Mouse (Mus musculus) erythroblast, embryonic 14.5 days (primary cell): ENCODE results near the gene Dmrtb1. TPM values are rescaled to one million over a fixed set of nuclear protein-coding genes. Genes with fewer than 3 reads are reported as not detected.
A peak's percentile ranks its signal among the peaks of the same experiment; 100 is the strongest.

Source experiments
- H3K27me3 ChIP-seq: 2 replicates; pipeline ENCODE4 v1.6.1; 2012; ENCODE audit warnings: inconsistent platforms; ENCODE audit not compliant: control insufficient read depth
- H3K36me3 ChIP-seq: 2 replicates; pipeline ENCODE4 v1.6.1; 2012; ENCODE audit warnings: mild to moderate bottlenecking, inconsistent platforms; ENCODE audit not compliant: control insufficient read depth
- H3K4me1 ChIP-seq: 2 replicates; pipeline ENCODE4 v1.6.1; 2012; ENCODE audit warnings: inconsistent platforms; ENCODE audit not compliant: control insufficient read depth
- H3K4me3 ChIP-seq: replicated peaks from 2 replicates; pipeline ENCODE3; 2012; ENCODE audit warnings: moderate library complexity, mild to moderate bottlenecking, inconsistent platforms
- H3K9me3 ChIP-seq: 2 replicates; pipeline ENCODE4 v1.6.1; 2012; ENCODE audit warnings: low read length, inconsistent platforms, mixed read lengths; ENCODE audit not compliant: control insufficient read depth
- GATA1 ChIP-seq: IDR thresholded peaks from 2 replicates; pipeline ENCODE4 v1.6.1; 2012; ENCODE audit warnings: low read length, inconsistent platforms, mixed read lengths
- TAL1 ChIP-seq: IDR thresholded peaks from 3 replicates; pipeline ENCODE4 v1.6.1; 2012; ENCODE audit warnings: low read length, inconsistent platforms, mixed read lengths
- polyA plus RNA-seq: library from polyadenylated mRNA; stranded (reverse); fragments of >175 nt; gene quantifications from 2 replicates; pipeline ENCODE4 v1.2.3, GENCODE M21; 2012

Gene Dmrtb1
- polyA plus RNA-seq, 1 experiment: 0.05 TPM

DNA sequence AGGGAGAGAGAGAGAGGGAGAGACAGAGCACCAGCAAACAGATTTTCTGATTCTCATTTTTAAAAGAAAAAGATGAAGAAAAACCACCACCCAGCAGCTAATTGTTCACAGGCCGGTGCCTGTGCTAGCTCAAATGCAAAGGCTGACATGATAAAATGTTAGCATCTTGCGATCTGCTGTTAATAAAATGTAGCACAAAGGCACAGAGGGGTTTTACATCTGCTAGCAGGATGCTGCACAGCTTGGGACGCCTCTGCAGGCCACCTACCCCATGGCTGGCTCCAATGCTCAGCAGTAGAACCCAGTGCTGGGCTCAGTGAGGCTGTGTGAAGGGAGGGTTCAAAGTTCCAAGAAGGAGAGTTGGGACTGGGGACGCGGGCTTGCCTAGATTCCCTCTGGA lies 13.3 kb downstream of the Dmrtb1 start:
- H3K4me3 ChIP-seq: no peak overlapping the region
- no peaks in the 10 kb centered on the region for H3K9me3 ChIP-seq
- TF ChIP-seq TAL1 (no peak), GATA1 (no peak)
- no peaks in the 10 kb centered on the region for H3K36me3 ChIP-seq
- peaks cover 32% of the 10 kb centered on the region for H3K27me3 ChIP-seq
- H3K4me1 ChIP-seq: peaks cover 3% of the 10 kb centered on the region

DNA sequence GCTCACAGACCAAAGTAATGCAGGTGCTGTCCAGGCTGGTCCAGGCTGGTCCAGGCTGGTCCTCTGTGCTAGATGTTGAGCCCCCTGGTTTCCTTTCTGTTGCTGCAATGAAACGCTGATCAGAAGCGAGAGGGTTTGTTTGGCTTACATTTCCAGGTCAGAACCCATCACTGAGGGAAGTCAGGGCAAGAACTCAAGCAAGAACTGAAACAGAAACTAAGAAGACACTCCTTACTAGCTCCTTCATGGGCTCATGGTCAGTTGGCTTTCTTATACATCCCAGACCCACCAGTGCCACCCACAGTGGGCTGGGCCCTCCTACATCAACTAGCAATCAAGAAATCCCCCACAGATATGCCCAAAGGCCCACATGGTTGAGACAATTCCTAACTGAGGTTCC lies 15.5 kb downstream of the Dmrtb1 start:
- H3K9me3 ChIP-seq: no peaks in the 10 kb centered on the region
- H3K27me3 ChIP-seq: peaks cover 20% of the 10 kb centered on the region
- TF ChIP-seq GATA1 (no peak), TAL1 (no peak)
- no peaks in the 10 kb centered on the region for H3K36me3 ChIP-seq
- H3K4me3 ChIP-seq: no peak overlapping the region
- no peaks in the 10 kb centered on the region for H3K4me1 ChIP-seq

DNA sequence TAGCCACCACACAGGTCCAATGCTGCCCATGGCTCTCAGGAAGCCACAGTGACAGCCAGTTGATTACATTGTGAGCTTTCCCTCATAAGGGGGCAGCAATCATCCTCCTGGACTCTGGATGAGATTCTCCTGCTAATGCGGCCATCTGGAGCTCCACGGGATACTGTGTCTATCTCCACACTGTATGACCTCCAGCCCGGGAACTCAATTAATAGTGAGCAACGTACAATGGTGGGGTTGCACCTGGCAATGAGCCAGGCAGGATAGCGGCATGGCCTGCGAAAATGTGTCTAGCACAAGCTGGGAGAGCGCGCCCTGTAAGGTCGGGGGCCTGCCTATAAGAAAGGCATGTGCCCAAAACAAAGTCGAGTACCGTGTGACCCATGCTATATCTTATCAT lies 23.4 kb downstream of the Dmrtb1 start:
- no peaks in the 10 kb centered on the region for H3K4me1 ChIP-seq
- H3K9me3 ChIP-seq: no peaks in the 10 kb centered on the region
- TF ChIP-seq TAL1 (no peak), GATA1 (no peak)
- no peaks in the 10 kb centered on the region for H3K36me3 ChIP-seq
- H3K4me3 ChIP-seq: no peak overlapping the region
- no peaks in the 10 kb centered on the region for H3K27me3 ChIP-seq

DNA sequence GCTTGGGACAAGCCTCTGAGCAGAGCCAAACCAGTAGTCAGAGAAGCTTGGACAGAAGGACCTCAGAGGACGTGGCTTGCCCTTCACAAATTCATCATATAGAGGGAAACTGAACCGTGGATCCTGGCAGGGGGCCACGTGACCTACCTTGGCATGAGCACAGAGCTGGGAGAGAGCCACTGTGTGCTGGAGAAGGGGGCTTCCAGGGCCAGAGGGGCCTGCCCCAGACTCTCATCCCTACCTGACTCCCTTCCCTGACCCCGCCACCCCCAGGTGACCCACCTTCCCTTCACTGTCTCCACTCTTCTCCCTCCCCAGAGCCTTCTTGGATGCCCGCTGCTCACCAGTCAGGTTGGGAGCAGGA lies 30.8 kb downstream of the Dmrtb1 start:
- Histone ChIP-seq H3K4me1 (peaks cover 24% of the 10 kb centered on the region), H3K9me3 (no peaks in the 10 kb centered on the region), H3K4me3 (no peak overlapping the region), H3K27me3 (no peaks in the 10 kb centered on the region), H3K36me3 (no peaks in the 10 kb centered on the region)
- no peak for TF ChIP-seq TAL1
- TF ChIP-seq GATA1: no peak

DNA sequence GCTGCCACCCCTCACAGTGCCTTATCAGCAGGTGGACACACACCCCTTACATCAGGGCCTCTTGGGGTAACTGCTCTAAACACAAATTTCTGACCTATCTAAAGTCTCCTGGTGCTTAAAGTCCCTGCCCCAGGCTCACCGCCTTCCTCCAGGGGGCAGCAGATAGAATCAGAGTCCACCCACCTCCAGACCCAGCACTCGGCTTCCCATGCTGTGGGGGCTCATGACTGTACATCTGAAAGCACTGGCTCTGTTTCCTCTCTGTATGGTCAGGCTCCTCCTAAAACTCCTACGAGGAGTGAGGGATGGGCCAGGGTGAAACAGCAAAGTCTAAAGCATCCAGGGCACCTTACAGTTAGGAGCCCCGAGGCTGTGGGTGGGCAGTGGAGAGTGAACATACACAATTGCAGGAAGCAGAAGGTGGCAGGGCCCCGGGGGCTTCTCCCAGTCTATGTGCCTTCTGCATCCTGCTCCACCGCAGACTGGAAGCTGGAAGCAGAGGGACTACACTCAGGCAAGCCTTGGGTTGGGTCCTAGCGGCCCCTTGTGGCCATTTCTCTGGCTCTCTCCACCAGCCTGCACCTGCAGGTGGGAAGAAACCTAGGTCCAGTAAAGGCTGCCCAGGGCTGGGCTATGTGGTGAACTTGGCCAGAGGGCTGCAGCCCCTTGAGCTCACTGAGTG lies 31.3 kb downstream of the Dmrtb1 start:
- Histone ChIP-seq H3K36me3 (no peaks in the 10 kb centered on the region), H3K9me3 (no peaks in the 10 kb centered on the region), H3K27me3 (no peaks in the 10 kb centered on the region), H3K4me1 (peaks cover 24% of the 10 kb centered on the region), H3K4me3 (peak overlapping the region; percentile 47)
- TF ChIP-seq TAL1: no peak
- TF ChIP-seq GATA1: no peak

DNA sequence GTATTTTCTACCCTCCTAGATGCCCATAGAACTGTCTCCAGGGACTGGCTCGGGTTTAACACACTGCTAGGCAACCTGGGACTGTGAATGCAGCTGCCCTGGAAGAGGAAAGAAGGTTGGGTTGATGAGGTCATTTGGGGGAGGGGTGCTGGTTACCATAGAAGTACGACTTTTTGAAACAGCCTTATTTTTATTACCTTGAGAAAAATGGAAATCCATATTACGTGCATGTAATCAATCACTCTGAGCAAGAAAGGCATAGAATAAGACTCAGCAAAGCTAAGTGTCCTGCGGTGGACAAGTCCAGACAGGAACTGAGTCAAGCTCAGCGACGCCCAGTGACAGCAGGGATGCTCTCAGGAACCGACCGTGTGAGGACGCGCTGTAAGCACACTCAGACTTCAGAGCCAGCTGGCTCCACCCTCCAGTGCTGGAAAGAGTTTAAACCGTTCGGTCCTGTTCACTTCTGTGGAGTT lies 33.0 kb downstream of the Dmrtb1 start:
- no peak for TF ChIP-seq GATA1
- TF ChIP-seq TAL1: no peak
- Histone ChIP-seq H3K4me3 (no peak overlapping the region), H3K27me3 (no peaks in the 10 kb centered on the region), H3K9me3 (no peaks in the 10 kb centered on the region), H3K4me1 (peaks cover 24% of the 10 kb centered on the region), H3K36me3 (no peaks in the 10 kb centered on the region)

DNA sequence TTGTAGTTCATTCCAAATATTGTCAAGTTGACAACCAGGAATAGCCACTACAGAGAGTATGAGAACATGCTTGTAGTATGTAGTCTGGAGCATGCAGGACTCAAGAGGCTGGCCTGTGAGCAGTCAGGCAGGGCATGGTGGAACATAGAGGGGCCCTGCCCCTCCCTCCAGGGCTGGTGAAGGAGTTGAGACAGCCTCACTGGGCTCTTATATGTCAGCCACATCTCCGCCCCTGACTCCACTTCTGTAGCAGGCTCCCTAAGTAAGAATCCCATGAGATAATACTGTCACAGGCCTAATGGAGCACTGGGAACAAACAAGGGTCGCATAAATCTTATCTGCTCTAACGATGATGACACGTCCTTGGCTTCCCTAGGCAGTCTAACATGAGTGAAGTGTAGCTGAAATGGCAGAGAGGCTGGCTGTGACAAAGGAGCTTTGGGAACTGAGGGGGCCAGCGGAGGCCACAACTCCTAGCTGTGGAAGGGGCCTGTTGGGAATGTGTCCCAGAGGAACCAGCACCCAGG lies 35.0 kb downstream of the Dmrtb1 start:
- Histone ChIP-seq H3K36me3 (no peaks in the 10 kb centered on the region), H3K9me3 (no peaks in the 10 kb centered on the region), H3K4me3 (no peak overlapping the region), H3K4me1 (peaks cover 24% of the 10 kb centered on the region), H3K27me3 (no peaks in the 10 kb centered on the region)
- no peak for TF ChIP-seq GATA1
- no peak for TF ChIP-seq TAL1

DNA sequence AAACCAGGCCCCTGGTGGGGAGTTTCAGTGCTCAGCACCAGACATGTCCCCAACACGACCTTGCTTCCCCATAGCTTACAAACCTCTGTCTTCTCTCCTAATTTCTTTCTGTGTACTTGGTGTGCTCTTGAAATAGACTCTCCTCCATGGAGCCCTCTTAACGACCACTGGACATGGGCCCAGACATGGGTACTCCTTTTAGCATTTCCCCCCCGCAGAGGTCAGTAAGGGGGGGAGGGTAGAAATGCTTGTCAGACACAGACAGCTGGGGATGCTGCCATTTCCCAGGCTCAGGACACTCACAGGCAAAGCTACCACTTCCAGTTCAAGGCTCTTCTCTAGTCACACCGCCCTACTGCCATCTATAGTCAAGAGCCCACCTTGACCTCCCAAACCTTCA lies 42.4 kb downstream of the Dmrtb1 start:
- TF ChIP-seq TAL1 (no peak), GATA1 (no peak)
- Histone ChIP-seq H3K4me1 (no peaks in the 10 kb centered on the region), H3K27me3 (no peaks in the 10 kb centered on the region), H3K9me3 (no peaks in the 10 kb centered on the region), H3K4me3 (no peak overlapping the region), H3K36me3 (no peaks in the 10 kb centered on the region)

DNA sequence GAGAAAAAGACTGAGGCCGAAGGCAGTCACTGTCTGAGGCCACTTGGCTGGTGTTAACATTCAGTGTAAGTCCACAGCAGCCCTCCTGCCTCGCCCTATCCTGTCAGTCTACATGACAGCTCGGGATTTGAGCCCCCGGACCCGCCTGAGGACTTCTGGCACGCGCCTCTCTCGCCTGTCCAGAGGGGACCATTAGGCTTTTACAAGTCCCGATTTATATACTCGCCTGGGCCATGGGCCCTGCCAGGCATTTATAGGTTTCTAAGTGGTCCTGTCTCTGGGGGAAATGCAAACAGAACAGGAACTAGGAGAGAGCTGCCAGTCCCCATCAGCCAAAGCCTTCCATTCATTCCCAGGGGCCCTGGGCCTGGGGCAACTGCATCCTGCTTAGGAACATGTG lies 45.7 kb downstream of the Dmrtb1 start:
- Histone ChIP-seq H3K36me3 (no peaks in the 10 kb centered on the region), H3K27me3 (peaks cover 2% of the 10 kb centered on the region; the same call in 1 of the 2 replicates), H3K4me3 (no peak overlapping the region), H3K9me3 (no peaks in the 10 kb centered on the region), H3K4me1 (no peaks in the 10 kb centered on the region)
- no peak for TF ChIP-seq TAL1
- TF ChIP-seq GATA1: no peak
